Mouse (Mus musculus) ES-Bruce4 (cell line): ENCODE data around the gene Foxo1. TPM values are rescaled to one million over a fixed set of nuclear protein-coding genes. Genes with fewer than 3 reads are reported as not detected.

Experiments
- H3K27ac ChIP-seq: 2 replicates; pipeline ENCODE4 v1.5.1; 2012; ENCODE audit warnings: low read length, inconsistent platforms; ENCODE audit not compliant: insufficient read depth
- H3K27me3 ChIP-seq: 2 replicates; pipeline ENCODE4 v1.6.1; 2012; ENCODE audit warnings: mild to moderate bottlenecking, low read length, inconsistent platforms; ENCODE audit not compliant: control insufficient read depth, poor library complexity, insufficient read depth, severe bottlenecking
- H3K36me3 ChIP-seq: 2 replicates; pipeline ENCODE4 v1.6.1; 2012; ENCODE audit warnings: inconsistent platforms, mild to moderate bottlenecking, low read length, moderate library complexity; ENCODE audit not compliant: control insufficient read depth, poor library complexity, insufficient read depth, severe bottlenecking
- H3K4me1 ChIP-seq: one replicate; pipeline ENCODE4 v1.8.1; 2011; ENCODE audit warnings: low read length; ENCODE audit not compliant: control insufficient read depth, insufficient read depth
- H3K4me3 ChIP-seq: 2 replicates; pipeline ENCODE4 v1.5.1; 2011; ENCODE audit warnings: low read depth, mild to moderate bottlenecking, low read length
- H3K9ac ChIP-seq: 2 replicates; pipeline ENCODE4 v1.6.1; 2012; ENCODE audit warnings: low read depth, mild to moderate bottlenecking, inconsistent platforms; ENCODE audit not compliant: poor library complexity, severe bottlenecking
- H3K9me3 ChIP-seq: replicated peaks from 2 replicates; pipeline ENCODE4 v1.6.1; 2012; ENCODE audit warnings: mild to moderate bottlenecking, low read length, inconsistent platforms; ENCODE audit not compliant: control insufficient read depth, poor library complexity, insufficient read depth, severe bottlenecking
- CTCF ChIP-seq: IDR thresholded peaks from one replicate; pipeline ENCODE4 v1.8.1; 2011; ENCODE audit warnings: low read depth, low read length
- EP300 ChIP-seq: IDR thresholded peaks from 2 replicates; pipeline ENCODE4 v1.6.1; 2011; ENCODE audit warnings: low read depth, low read length; ENCODE audit not compliant: insufficient read depth
- POLR2A ChIP-seq: IDR thresholded peaks from one replicate; pipeline ENCODE4 v1.8.1; 2011; ENCODE audit warnings: low read length; ENCODE audit not compliant: insufficient read depth
- polyA plus RNA-seq: library from polyadenylated mRNA; stranded (reverse); fragments of >200 nt; gene quantifications from 2 replicates; pipeline ENCODE4 v1.2.4, GENCODE M21; 2011; ENCODE audit warnings: low read depth; ENCODE audit not compliant: missing spikeins, insufficient read depth, insufficient read length

Foxo1 gene
- polyA plus RNA-seq, 1 experiment = 22.9 TPM

DNA sequence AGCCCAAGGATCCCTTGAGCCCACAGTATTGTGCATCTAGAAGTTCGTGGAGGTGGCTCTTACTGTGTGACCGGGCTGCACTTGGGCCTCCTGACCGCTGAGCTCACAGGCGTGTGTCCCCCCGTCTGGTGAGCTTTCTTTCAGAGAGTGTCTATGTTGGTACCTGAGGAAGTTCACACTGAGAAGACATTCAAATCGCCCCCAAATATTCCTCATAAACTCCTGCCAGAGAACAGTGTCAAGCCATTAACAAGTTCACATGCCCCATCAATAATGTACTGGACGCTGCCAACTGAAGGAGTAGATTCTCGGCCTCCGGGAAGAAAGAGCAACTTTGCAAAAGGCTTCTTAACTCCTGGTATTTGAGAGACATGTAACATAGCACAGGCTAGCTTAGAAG lies 83.8 kb downstream of the Foxo1 start:
- TF ChIP-seq EP300 = no peak
- TF ChIP-seq CTCF = no peak
- no peak for TF ChIP-seq POLR2A
- no peak overlapping the region for H3K27ac ChIP-seq
- H3K4me3 ChIP-seq = no peak overlapping the region

DNA sequence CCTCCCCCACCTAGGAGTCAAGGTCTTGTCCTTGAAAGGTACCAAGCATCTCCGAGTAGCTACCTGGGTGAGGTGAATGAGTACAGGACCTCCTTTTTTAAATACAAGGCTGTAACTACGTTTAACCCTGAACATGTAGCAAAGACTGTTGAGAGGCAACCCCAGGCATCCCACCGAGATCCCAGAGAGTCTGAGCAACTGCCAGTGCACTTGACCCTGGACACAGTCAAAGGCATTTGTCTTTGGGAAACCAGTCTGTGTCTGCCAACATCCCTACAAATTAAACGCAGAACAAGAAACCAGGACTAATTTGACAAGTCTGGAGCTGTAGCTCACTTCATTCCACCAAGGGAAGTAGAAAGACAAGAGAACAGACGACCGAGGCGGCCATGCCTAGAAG lies 86.1 kb downstream of the Foxo1 start:
- no peaks in the 10 kb centered on the region for H3K27me3 ChIP-seq
- no peak overlapping the region for H3K4me3 ChIP-seq
- H3K9me3 ChIP-seq = no peaks in the 10 kb centered on the region
- no peak overlapping the region for H3K9ac ChIP-seq
- no peak for TF ChIP-seq POLR2A
- H3K27ac ChIP-seq = no peak overlapping the region
- no peaks in the 10 kb centered on the region for H3K36me3 ChIP-seq
- no peaks in the 10 kb centered on the region for H3K4me1 ChIP-seq

More for the DNA sequence above, 83.8 kb downstream of the Foxo1 start:
- Histone ChIP-seq H3K9me3 (no peaks in the 10 kb centered on the region), H3K36me3 (no peaks in the 10 kb centered on the region), H3K9ac (no peak overlapping the region), H3K4me1 (no peaks in the 10 kb centered on the region), H3K27me3 (no peaks in the 10 kb centered on the region)

DNA sequence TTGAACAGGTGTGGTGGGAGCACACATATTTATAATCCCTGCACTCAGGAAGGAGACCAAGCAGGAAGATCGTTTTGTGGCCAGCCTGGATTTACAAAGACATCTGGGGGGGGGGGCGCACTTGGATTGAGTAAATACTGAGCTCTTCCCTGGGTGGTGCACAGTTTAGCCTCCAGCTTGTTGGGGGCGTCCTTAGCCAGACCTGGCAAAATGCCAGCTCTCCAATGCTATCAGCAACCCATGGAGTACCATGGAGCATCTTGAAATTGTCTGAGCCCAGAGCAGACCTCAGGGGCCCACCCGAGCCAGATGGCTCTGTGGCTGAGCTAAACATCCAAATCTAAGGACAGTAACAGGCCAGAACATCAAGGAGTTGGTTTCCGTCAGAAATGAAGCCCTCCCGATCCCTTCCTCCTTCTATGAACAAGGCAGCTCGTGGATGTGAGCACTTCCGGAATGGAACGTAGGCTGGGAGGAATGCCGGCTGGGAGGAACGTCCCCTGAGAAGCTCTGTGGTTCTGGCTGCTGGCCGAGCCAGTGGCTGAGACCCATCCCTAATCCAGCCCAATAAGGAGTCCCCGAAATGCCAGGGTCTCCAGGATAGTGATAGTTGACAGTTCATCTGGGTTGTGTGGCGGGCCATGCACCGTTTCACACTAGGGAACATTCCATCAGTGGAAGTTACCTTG lies 89.3 kb downstream of the Foxo1 start:
- H3K4me1 ChIP-seq = no peaks in the 10 kb centered on the region
- H3K27me3 ChIP-seq = no peaks in the 10 kb centered on the region
- TF ChIP-seq CTCF (no peak), POLR2A (no peak), EP300 (no peak)
- H3K9ac ChIP-seq = no peak overlapping the region
- no peaks in the 10 kb centered on the region for H3K9me3 ChIP-seq
- no peak overlapping the region for H3K4me3 ChIP-seq
- H3K36me3 ChIP-seq = no peaks in the 10 kb centered on the region
- H3K27ac ChIP-seq = no peak overlapping the region

DNA sequence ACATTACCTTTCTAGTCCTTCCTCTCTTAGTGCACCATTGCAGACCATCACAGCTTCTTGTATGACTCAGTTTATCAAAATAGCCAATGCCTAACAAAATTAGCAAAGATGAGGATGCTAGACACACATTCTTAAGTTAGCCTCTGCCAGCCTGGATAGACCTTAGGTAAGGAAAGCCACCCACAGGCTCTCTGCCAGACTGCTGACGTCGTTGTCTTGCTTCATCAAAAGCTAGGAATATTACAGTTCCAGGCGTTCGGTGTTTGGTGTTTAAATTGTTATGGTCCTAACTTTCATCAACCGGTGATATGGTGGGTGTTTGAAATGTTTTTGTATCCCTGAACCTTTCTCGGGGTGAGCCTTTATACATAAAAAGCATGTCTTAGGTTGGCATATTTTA lies 96.4 kb downstream of the Foxo1 start:
- no peak overlapping the region for H3K9ac ChIP-seq
- TF ChIP-seq POLR2A = no peak
- no peak for TF ChIP-seq CTCF
- TF ChIP-seq EP300 = no peak
- H3K27ac ChIP-seq = no peak overlapping the region

DNA sequence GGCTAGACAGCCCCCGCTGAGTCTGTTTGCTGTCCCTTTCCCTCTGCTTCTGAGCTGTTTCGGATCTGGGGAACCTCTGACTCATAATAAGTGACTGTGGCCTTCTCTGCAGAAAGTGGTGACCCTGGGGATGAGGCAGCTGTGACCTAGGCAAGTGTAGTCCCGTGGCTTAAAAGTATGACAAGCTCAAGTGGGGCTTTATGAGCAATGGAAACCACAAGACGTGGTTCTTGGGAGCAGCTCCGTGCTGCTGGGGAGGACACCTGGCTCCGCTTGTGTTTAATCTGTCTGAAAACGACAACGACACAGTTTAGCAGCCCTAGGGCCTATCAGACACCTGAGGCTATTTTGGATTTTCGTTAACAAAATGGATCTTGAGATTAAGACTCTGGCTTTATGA lies 101.1 kb downstream of the Foxo1 start:
- Histone ChIP-seq H3K9me3 (no peaks in the 10 kb centered on the region), H3K36me3 (no peaks in the 10 kb centered on the region), H3K4me3 (no peak overlapping the region), H3K9ac (no peak overlapping the region), H3K27ac (no peak overlapping the region), H3K27me3 (no peaks in the 10 kb centered on the region), H3K4me1 (no peaks in the 10 kb centered on the region)
- no peak for TF ChIP-seq POLR2A
- no peak for TF ChIP-seq CTCF
- no peak for TF ChIP-seq EP300

More for the DNA sequence above, 96.4 kb downstream of the Foxo1 start:
- H3K4me3 ChIP-seq = no peak overlapping the region
- no peaks in the 10 kb centered on the region for H3K9me3 ChIP-seq
- H3K4me1 ChIP-seq = no peaks in the 10 kb centered on the region
- H3K27me3 ChIP-seq = no peaks in the 10 kb centered on the region
- H3K36me3 ChIP-seq = no peaks in the 10 kb centered on the region

DNA sequence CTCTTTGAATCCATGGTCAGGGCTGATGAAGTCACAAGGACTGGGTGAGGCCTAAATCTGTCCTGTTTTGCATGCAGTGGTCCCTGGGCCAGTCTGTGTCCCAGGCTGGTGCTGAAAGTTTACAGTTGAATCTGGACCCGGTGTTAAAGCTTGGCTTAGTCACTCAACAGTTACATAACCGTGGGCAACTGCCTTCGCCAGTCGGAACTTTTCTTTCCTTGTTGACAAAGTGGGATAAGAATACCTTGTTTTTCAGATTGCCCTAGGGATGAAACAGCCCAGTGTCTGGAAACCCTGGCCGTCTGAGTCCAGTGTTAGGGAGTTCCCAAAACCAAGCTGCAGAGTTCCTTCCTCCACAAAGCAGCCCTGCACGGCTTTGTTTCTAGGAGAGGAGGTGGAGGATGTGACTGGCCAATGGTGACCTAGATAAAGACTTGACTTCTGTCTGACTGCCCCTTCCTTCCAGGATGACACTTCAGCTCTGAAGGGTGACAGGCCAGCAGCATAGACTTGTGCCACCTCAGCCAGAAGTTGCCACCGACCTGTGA lies 101.8 kb downstream of the Foxo1 start:
- Histone ChIP-seq H3K27ac (no peak overlapping the region), H3K9me3 (no peaks in the 10 kb centered on the region), H3K4me1 (no peaks in the 10 kb centered on the region), H3K9ac (no peak overlapping the region), H3K36me3 (no peaks in the 10 kb centered on the region), H3K4me3 (no peak overlapping the region), H3K27me3 (no peaks in the 10 kb centered on the region)
- TF ChIP-seq POLR2A (no peak), EP300 (no peak), CTCF (no peak)
